Mouse (Mus musculus): ENCODE measurements around the gene Gclc. TPM values are rescaled to one million over a fixed set of nuclear protein-coding genes. Genes with fewer than 3 reads are reported as not detected.
A peak's percentile ranks its signal among the peaks of the same experiment; 100 is the strongest.

Gene Gclc
- total RNA-seq, 2 experiments from 2014 or later = 44.6 to 56.8 TPM

GRCm38 (mm10) chr9:77779711-77780110, 25.4 kb downstream of the Gclc start:
- no peak for ATAC-seq (replicated peaks; ENCODE audit: poor library complexity, severe bottlenecking)

GRCm38 (mm10) chr9:77781453-77782163, 27.3 kb downstream of the Gclc start:
- no peak for ATAC-seq (replicated peaks; ENCODE audit: poor library complexity, severe bottlenecking)

- ATAC-seq (replicated peaks; ENCODE audit: poor library complexity, severe bottlenecking) = no peak
These were observed 27.9 kb downstream of the Gclc start for GRCm38 (mm10) chr9:77782201-77782600.

GRCm38 (mm10) chr9:77783006-77783405, 28.7 kb downstream of the Gclc start:
- no peak for ATAC-seq (replicated peaks; ENCODE audit: poor library complexity, severe bottlenecking)

GRCm38 (mm10) chr9:77785466-77785865, 31.1 kb downstream of the Gclc start:
- ATAC-seq (replicated peaks; ENCODE audit: poor library complexity, severe bottlenecking) = no peak

GRCm38 (mm10) chr9:77787936-77788335, 33.6 kb downstream of the Gclc start:
- ATAC-seq (replicated peaks; ENCODE audit: poor library complexity, severe bottlenecking) = no peak

- ATAC-seq (replicated peaks; ENCODE audit: poor library complexity, severe bottlenecking) = no peak
These were observed 35.4 kb downstream of the Gclc start for GRCm38 (mm10) chr9:77789615-77790348.

- no peak for ATAC-seq (replicated peaks; ENCODE audit: poor library complexity, severe bottlenecking)
These were observed 39.5 kb downstream of the Gclc start for GRCm38 (mm10) chr9:77793838-77794237.

- 0 out of 2 replicates have a peak, but pooled peaks have one; percentile 41 for ATAC-seq (replicated peaks; ENCODE audit: poor library complexity, severe bottlenecking)
These were observed 48.1 kb downstream of the Gclc start for GRCm38 (mm10) chr9:77802461-77802860.

- ATAC-seq (replicated peaks; ENCODE audit: poor library complexity, severe bottlenecking) = peak; percentile 40
These were observed 52.1 kb downstream of the Gclc start for GRCm38 (mm10) chr9:77806426-77806825.

GRCm38 (mm10) chr9:77806842-77807668, 52.7 kb downstream of the Gclc start:
- peak; percentile 96 for ATAC-seq (replicated peaks; ENCODE audit: poor library complexity, severe bottlenecking)

- ATAC-seq (replicated peaks; ENCODE audit: poor library complexity, severe bottlenecking) = no peak
These were observed 54.1 kb downstream of the Gclc start for GRCm38 (mm10) chr9:77808481-77808880.

- peak; percentile 87 for ATAC-seq (replicated peaks; ENCODE audit: poor library complexity, severe bottlenecking)
These were observed 64.5 kb downstream of the Gclc start for GRCm38 (mm10) chr9:77818858-77819257.

- ATAC-seq (replicated peaks; ENCODE audit: poor library complexity, severe bottlenecking) = no peak
These were observed 65.0 kb downstream of the Gclc start for GRCm38 (mm10) chr9:77819318-77819717.

- 0 out of 2 replicates have a peak, but pooled peaks have one; percentile 16 for ATAC-seq (replicated peaks; ENCODE audit: poor library complexity, severe bottlenecking)
These were observed 66.5 kb downstream of the Gclc start for GRCm38 (mm10) chr9:77820836-77821235.

- peak; percentile 34 for ATAC-seq (replicated peaks; ENCODE audit: poor library complexity, severe bottlenecking)
These were observed 71.1 kb downstream of the Gclc start for GRCm38 (mm10) chr9:77825380-77825961.

GRCm38 (mm10) chr9:77826237-77826636, 71.9 kb downstream of the Gclc start:
- no peak for ATAC-seq (replicated peaks; ENCODE audit: poor library complexity, severe bottlenecking)

- peak; percentile 97 for ATAC-seq (replicated peaks; ENCODE audit: poor library complexity, severe bottlenecking)
These were observed 74.2 kb downstream of the Gclc start for GRCm38 (mm10) chr9:77828531-77828965.

- ATAC-seq (replicated peaks; ENCODE audit: poor library complexity, severe bottlenecking) = no peak
These were observed 80.1 kb downstream of the Gclc start for GRCm38 (mm10) chr9:77834259-77834993.

GRCm38 (mm10) chr9:77835122-77835521, 80.8 kb downstream of the Gclc start:
- ATAC-seq (replicated peaks; ENCODE audit: poor library complexity, severe bottlenecking) = no peak
